Mouse (Mus musculus) telencephalon, adult 2 months (tissue): Measurements from ENCODE around the gene Siae.

Experiments used
- DNase-seq: peaks from one replicate; pipeline ENCODE4 v3.0.0-alpha.2; 2011; ENCODE audit warnings: low read depth, low spot score

The Siae gene

GRCm38 (mm10) chr9:37554838-37555748 is at the start of gene Siae:
TSS of gene Siae (plus strand) at chr9:37555698.
- peak; percentile 72 for DNase-seq

- no peak for DNase-seq
Observed at GRCm38 (mm10) chr9:37506023-37506422, 49.5 kb upstream of the Siae start.

- no peak for DNase-seq
Observed at GRCm38 (mm10) chr9:37512097-37512496, 43.4 kb upstream of the Siae start.

- DNase-seq: no peak
Observed at GRCm38 (mm10) chr9:37514456-37514855, 41.0 kb upstream of the Siae start.

GRCm38 (mm10) chr9:37517467-37517866 is 38.0 kb upstream of the Siae start:
- no peak for DNase-seq

- peak; percentile 50 for DNase-seq
Observed at GRCm38 (mm10) chr9:37518991-37519390, 36.5 kb upstream of the Siae start.

GRCm38 (mm10) chr9:37519995-37520394 is 35.5 kb upstream of the Siae start:
- DNase-seq: no peak

GRCm38 (mm10) chr9:37525461-37525860 is 30.0 kb upstream of the Siae start:
- DNase-seq: no peak

GRCm38 (mm10) chr9:37526443-37527395 is 28.8 kb upstream of the Siae start:
- no peak for DNase-seq

- DNase-seq: no peak
Observed at GRCm38 (mm10) chr9:37527396-37528224, 27.9 kb upstream of the Siae start, which contains the start of gene Esam. TSS of gene Esam (plus strand) at chr9:37528078.

GRCm38 (mm10) chr9:37528225-37528970 is 27.1 kb upstream of the Siae start:
- no peak for DNase-seq

- no peak for DNase-seq
Observed at GRCm38 (mm10) chr9:37530031-37530887, 25.2 kb upstream of the Siae start.

- DNase-seq: no peak
Observed at GRCm38 (mm10) chr9:37530888-37531705, 24.4 kb upstream of the Siae start.

GRCm38 (mm10) chr9:37536851-37537250 is 18.6 kb upstream of the Siae start:
- no peak for DNase-seq

- DNase-seq: no peak
Observed at GRCm38 (mm10) chr9:37537658-37538250, 17.7 kb upstream of the Siae start.

- DNase-seq: no peak
Observed at GRCm38 (mm10) chr9:37539170-37540025, 16.1 kb upstream of the Siae start, which contains the start of gene Vsig2. TSS of gene Vsig2 (plus strand) at chr9:37539255.

- no peak for DNase-seq
Observed at GRCm38 (mm10) chr9:37540226-37540625, 15.3 kb upstream of the Siae start.
